Mouse (Mus musculus) heart, embryonic 14.5 days (tissue): ENCODE measurements around the gene Il16. TPM values are rescaled to one million over a fixed set of nuclear protein-coding genes. Genes with fewer than 3 reads are reported as not detected.

Source experiments
- ATAC-seq: fragments of 200-750 bp; cut with Nextera tagmentation; 2 replicates; pipeline ENCODE4 v1.8.0; 2017; ENCODE audit warnings: low read depth, moderate TSS enrichment; ENCODE audit not compliant: insufficient number of reproducible peaks, insufficient read depth, low FRiP score
- H3K27ac ChIP-seq, 2 experiments: fragments of 200-500 bp in 1 of 2; fragments of 300-500 bp in 1 of 2; sonication (generic) in 1 of 2; replicated peaks in 1 of 2; 2 replicates each; pipeline ENCODE4 v1.5.1; 2012 to 2014; ENCODE audit warnings: low read depth in 2 of 2, low read length in 2 of 2, control low read depth in 1 of 2, mild to moderate bottlenecking in 1 of 2, mixed read lengths in 1 of 2; ENCODE audit not compliant: control insufficient read depth in 1 of 2, insufficient read depth in 1 of 2
- H3K27me3 ChIP-seq: fragments of 300-500 bp; sonication (generic); 2 replicates; pipeline ENCODE4 v1.6.1; 2014; ENCODE audit warnings: mild to moderate bottlenecking, low read length, control low read depth; ENCODE audit not compliant: control insufficient read depth, insufficient read depth
- H3K36me3 ChIP-seq: fragments of 300-500 bp; sonication (generic); 2 replicates; pipeline ENCODE4 v1.6.1; 2014; ENCODE audit warnings: mild to moderate bottlenecking, control low read depth, low read length, mixed read lengths; ENCODE audit not compliant: control insufficient read depth, insufficient read depth
- H3K4me1 ChIP-seq, 2 experiments: fragments of 200-500 bp in 1 of 2; fragments of 300-500 bp in 1 of 2; sonication (generic) in 1 of 2; 2 replicates each; pipeline ENCODE4 v1.6.1; 2012 to 2014; ENCODE audit warnings: low read length in 2 of 2, control low read depth in 1 of 2, mixed read lengths in 1 of 2; ENCODE audit not compliant: control insufficient read depth in 2 of 2, insufficient read depth in 2 of 2
- H3K4me2 ChIP-seq: fragments of 300-500 bp; sonication (generic); 2 replicates; pipeline ENCODE4 v1.6.1; 2014; ENCODE audit warnings: mild to moderate bottlenecking, low read length
- H3K4me3 ChIP-seq, 2 experiments: fragments of 200-500 bp in 1 of 2; fragments of 300-500 bp in 1 of 2; sonication (generic) in 1 of 2; 2 replicates each; pipeline ENCODE4 v1.5.1; 2012 to 2014; ENCODE audit warnings: low read length in 2 of 2, mild to moderate bottlenecking in 2 of 2, control low read depth in 1 of 2, low read depth in 1 of 2, moderate library complexity in 1 of 2; ENCODE audit not compliant: control insufficient read depth in 1 of 2, insufficient read depth in 1 of 2
- H3K9ac ChIP-seq: fragments of 300-500 bp; sonication (generic); 2 replicates; pipeline ENCODE4 v1.6.1; 2014; ENCODE audit warnings: mild to moderate bottlenecking, low read length
- H3K9me3 ChIP-seq: fragments of 300-500 bp; sonication (generic); 2 replicates; pipeline ENCODE4 v1.6.1; 2016; ENCODE audit warnings: low read length, control low read depth; ENCODE audit not compliant: control insufficient read depth
- WGBS: fragments of 180-500 bp; shearing (Covaris S2); extraction: QIAGEN DNeasy Blood & Tissue Kit; methylation state at CpG from one replicate; pipeline ENCODE4 v1.1.7; 2014; 5-methylcytosine and 5-hydroxymethylcytosine counted together
- polyA plus RNA-seq: library from polyadenylated mRNA; unstranded; fragments of >200 nt; fragmentation: Nextera tagmentation; extraction: Ambion mirVana; gene quantifications from 2 replicates; pipeline ENCODE4 v1.2.1, GENCODE M21; 2014

Gene Il16
- polyA plus RNA-seq, 1 experiment from 2014 or later = 3.2 TPM

DNA sequence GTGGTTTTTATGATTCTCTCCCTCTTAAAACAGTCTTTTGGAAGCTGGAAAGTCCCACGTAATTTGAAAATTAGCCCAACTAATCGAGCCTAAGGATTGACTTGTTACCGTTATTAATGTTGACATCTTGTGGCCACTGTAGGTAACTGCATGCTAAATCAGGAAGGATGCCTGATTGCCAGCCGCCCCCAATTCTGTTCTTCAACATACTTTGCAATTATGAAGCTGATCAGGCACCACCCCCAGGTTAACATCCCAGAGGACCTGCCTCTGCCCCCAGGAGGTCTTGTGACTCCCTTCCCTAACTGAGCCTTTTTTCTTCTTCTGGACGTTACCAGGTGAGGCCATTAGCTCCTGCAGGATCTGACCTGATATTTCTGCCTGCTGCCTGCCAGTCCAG lies 29.2 kb upstream of the Il16 start:
- 28% methylated on average over 5 of the region's 5 CpGs for WGBS
- H3K4me1 ChIP-seq = peaks cover 0 to 2% of the 10 kb centered on the region in 2 experiments; a peak in 1 of 4 replicates
- no peak overlapping the region for H3K9ac ChIP-seq
- no peak overlapping the region for H3K4me2 ChIP-seq
- no peak for ATAC-seq
- H3K36me3 ChIP-seq = no peaks in the 10 kb centered on the region
- no peaks in the 10 kb centered on the region for H3K9me3 ChIP-seq
- H3K27me3 ChIP-seq = no peaks in the 10 kb centered on the region
- no peak overlapping the region for H3K4me3 ChIP-seq
- no peak overlapping the region for H3K27ac ChIP-seq

GRCm38 (mm10) chr7:83763674-83764073 lies 18.1 kb upstream of the Il16 start:
- H3K9ac ChIP-seq = no peak overlapping the region
- no peak overlapping the region for H3K4me3 ChIP-seq
- no peaks in the 10 kb centered on the region for H3K4me1 ChIP-seq
- H3K9me3 ChIP-seq = no peaks in the 10 kb centered on the region
- H3K27me3 ChIP-seq = no peaks in the 10 kb centered on the region
- H3K36me3 ChIP-seq = no peaks in the 10 kb centered on the region
- H3K4me2 ChIP-seq = no peak overlapping the region
- no peak overlapping the region for H3K27ac ChIP-seq
- 65% methylated on average over 3 of the region's 3 CpGs for WGBS
- ATAC-seq = no peak

DNA sequence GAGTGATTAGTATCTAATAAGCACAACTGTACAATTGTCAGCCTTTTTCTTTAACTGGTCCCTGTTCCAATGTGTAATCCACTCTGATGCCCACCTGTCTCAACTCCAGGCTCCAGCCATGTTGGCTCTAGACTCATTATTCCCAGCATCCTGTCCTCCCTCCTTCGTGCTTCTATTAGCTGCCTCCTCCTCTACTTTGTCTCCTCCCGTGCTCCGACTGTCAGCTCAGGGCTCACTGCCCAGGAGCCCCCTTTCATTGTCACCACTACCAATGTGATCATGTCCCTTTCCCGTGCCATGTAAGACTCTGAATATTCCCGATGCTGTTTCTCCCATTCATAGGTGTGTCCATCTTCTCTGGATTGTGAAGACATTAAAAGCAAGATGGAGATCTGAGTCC lies 16.8 kb upstream of the Il16 start:
- H3K36me3 ChIP-seq = no peaks in the 10 kb centered on the region
- WGBS = 73% methylated on average over 5 of the region's 5 CpGs
- H3K27me3 ChIP-seq = no peaks in the 10 kb centered on the region
- H3K27ac ChIP-seq = no peak overlapping the region
- H3K4me2 ChIP-seq = no peak overlapping the region
- no peak overlapping the region for H3K9ac ChIP-seq
- ATAC-seq = no peak
- H3K9me3 ChIP-seq = no peaks in the 10 kb centered on the region
- no peak overlapping the region for H3K4me3 ChIP-seq
- H3K4me1 ChIP-seq = no peaks in the 10 kb centered on the region

GRCm38 (mm10) chr7:83751055-83751454 lies 5.5 kb upstream of the Il16 start:
- H3K9me3 ChIP-seq = no peaks in the 10 kb centered on the region
- no peak overlapping the region for H3K4me3 ChIP-seq
- 59% methylated on average over 1 of the region's 1 CpGs for WGBS
- no peak overlapping the region for H3K27ac ChIP-seq
- no peak for ATAC-seq
- H3K36me3 ChIP-seq = no peaks in the 10 kb centered on the region
- peaks cover 0 to 2% of the 10 kb centered on the region in 2 experiments; a peak in 2 of 4 replicates for H3K4me1 ChIP-seq
- no peak overlapping the region for H3K4me2 ChIP-seq
- H3K9ac ChIP-seq = no peak overlapping the region
- H3K27me3 ChIP-seq = no peaks in the 10 kb centered on the region

GRCm38 (mm10) chr7:83748405-83748804 lies 2.9 kb upstream of the Il16 start:
- Histone ChIP-seq H3K27ac (no peak overlapping the region), H3K9me3 (no peaks in the 10 kb centered on the region), H3K36me3 (no peaks in the 10 kb centered on the region), H3K4me2 (no peak overlapping the region), H3K4me1 (peaks cover 10 to 18% of the 10 kb centered on the region in 2 experiments), H3K9ac (no peak overlapping the region), H3K4me3 (no peak overlapping the region), H3K27me3 (no peaks in the 10 kb centered on the region)
- no peak for ATAC-seq
- 70% methylated on average over 1 of the region's 1 CpGs for WGBS

DNA sequence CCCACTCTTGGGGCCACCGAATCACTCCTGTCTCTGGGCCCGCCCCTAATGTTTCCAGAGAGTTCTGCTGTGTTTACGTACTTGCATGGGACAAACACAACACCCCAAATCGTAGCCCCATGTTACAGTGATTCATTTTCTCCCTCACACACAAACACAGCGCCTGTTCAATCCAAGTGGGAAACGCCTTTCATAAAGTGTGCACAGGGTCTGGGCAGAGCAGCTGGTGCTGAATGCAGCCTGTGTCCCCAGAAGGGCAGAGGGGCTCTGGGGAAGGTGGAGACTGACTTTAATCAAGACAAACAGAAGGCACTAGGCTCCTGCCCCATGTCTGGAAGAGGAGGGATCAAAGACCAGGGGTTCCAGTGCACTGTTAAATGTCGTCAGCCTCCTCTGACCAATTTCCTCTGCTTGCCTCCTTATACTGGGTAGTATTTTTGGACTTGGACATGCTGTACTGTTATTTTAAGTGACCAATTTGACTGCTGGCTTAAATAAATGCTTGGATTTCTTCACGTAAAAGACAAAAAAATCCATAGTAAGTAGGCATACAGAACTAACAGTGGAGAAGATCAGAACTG lies 671 bp upstream of the Il16 start:
- no peaks in the 10 kb centered on the region for H3K36me3 ChIP-seq
- H3K9me3 ChIP-seq = no peaks in the 10 kb centered on the region
- peaks cover 10 to 18% of the 10 kb centered on the region in 2 experiments for H3K4me1 ChIP-seq
- H3K27me3 ChIP-seq = no peaks in the 10 kb centered on the region
- peak overlapping the region; percentile 24 to 55 for H3K27ac ChIP-seq
- peak overlapping the region; percentile 64 for H3K4me2 ChIP-seq
- 45% methylated on average over 8 of the region's 8 CpGs for WGBS
- H3K9ac ChIP-seq = peak overlapping the region; percentile 31
- peak overlapping the region; percentile 17 to 22; a peak in 1 of 4 replicates for H3K4me3 ChIP-seq
- no peak for ATAC-seq

- Histone ChIP-seq H3K9me3 (no peaks in the 10 kb centered on the region), H3K9ac (peak overlapping the region; percentile 31; the same call in 1 of the 2 replicates), H3K27ac (peak overlapping the region; percentile 24 to 43), H3K4me1 (peaks cover 12 to 19% of the 10 kb centered on the region in 2 experiments), H3K27me3 (no peaks in the 10 kb centered on the region), H3K4me2 (peak overlapping the region; percentile 64), H3K36me3 (no peaks in the 10 kb centered on the region), H3K4me3 (peak overlapping the region; percentile 17 to 22; a peak in 3 of 4 replicates)
- WGBS = 62% methylated on average over 9 of the region's 9 CpGs
- ATAC-seq = no peak; the same call in 1 of the 2 replicates
Measured at GRCm38 (mm10) chr7:83745065-83745412, 487 bp downstream of the Il16 start.

DNA sequence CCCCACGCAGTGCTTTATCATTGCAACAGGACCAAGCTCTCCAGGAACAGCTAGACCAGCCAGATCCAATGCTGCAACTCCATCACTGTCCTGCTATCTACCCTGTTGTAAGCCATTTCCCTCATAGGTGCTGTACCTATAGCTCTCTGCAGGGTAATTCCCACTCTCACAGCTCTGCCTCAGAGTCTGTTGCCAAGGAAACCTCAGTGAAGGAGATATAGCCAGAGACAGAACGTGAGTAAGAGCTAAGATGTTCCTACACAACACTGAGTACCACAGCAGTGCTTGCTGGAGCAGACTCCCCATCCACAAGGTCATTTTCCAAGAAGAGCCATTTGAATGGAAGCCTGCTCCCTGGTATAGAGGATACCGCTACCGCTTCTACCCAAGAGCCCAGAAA lies 1.3 kb downstream of the Il16 start:
- H3K4me3 ChIP-seq = no peak overlapping the region
- H3K9me3 ChIP-seq = no peaks in the 10 kb centered on the region
- 80% methylated on average over 4 of the region's 4 CpGs for WGBS
- H3K27me3 ChIP-seq = no peaks in the 10 kb centered on the region
- H3K4me1 ChIP-seq = peaks cover 16 to 20% of the 10 kb centered on the region in 2 experiments
- no peak overlapping the region for H3K9ac ChIP-seq
- ATAC-seq = no peak
- no peaks in the 10 kb centered on the region for H3K36me3 ChIP-seq
- H3K4me2 ChIP-seq = peak overlapping the region; percentile 64; the same call in 1 of the 2 replicates
- 0 out of 4 replicates have a peak overlapping the region, but pooled peaks of 1 of the 2 experiments have one; percentile 11 for H3K27ac ChIP-seq
